Mouse (Mus musculus) hindlimb bud, embryonic 11.5 days (tissue): ENCODE measurements around the gene Rarres2.
A peak's percentile ranks its signal among the peaks of the same experiment; 100 is the strongest.
"Not testable (repeated sequence)": the region's sequence is repeated elsewhere in the genome, so short reads cannot be mapped to it uniquely, and the experiment has no call there.

Experiments
- DNase-seq: peaks from one replicate; pipeline ENCODE4 v3.0.0-alpha.2; 2012; ENCODE audit warnings: low read depth, low spot score; ENCODE audit errors: extremely low spot score

Gene Rarres2

DNA sequence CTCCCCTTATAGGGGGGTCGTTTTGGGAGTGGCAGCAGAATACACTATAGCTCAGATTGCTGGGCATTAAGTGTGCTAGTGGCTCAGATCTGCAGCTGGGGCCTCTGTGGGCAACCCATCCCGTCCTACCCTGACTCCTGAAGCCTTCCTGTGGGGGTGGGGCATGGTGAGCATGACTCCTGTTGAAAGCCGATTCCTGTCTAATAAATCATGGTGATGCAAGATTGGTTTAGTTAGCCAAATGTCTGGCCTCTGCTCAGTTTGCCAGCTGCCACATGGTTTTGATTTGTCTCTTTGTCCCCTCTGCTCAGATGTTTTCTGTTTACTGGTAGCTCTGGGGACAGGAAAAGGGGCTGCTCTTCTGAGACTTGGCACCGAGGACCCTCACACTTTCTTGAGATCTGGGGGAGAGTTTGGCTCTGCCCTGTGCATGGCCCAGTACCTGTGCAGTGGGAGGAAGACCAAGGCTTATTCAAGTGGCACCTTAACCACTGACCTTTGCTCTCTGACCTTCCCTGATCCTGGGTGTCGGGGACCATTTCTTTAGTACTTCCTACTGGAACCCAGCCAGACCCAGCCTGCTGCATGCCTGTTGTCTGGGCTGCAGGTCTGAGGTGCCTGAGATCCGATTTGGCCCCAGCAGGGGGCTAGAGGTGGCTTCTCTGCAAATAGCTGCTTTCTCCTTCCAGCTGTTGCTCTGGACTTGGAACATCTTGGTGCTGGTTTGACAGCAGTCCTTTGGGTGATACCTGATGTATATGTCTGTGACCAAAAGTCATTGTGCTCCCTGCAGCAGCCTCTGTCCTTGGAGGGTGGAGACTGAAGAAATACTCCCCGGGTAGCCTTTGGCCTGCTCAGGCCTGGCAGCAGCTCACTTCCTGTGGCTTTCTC, 30.8 kb downstream of the Rarres2 start:
- peak; percentile 92 for DNase-seq

DNA sequence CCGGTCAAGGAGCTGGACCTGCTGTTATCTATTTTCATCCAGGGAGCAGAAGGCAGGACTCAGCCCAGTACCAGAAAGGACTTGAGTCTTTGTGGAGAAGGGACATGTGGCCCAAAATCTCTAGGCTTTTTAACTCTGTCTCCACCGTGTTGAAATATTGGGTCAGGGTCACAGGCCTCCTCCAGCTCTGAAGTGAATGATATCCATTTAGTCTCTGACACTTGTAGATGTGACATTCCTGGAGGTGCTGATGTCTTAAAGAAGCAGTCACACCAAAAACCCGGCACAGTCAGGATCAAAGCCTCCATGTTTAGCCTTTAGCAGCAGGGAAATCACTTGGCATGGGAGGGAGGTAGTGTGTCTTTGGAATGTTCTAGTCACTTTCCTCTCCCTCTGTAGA, 31.9 kb downstream of the Rarres2 start:
- no peak for DNase-seq

- DNase-seq, result no peak
Measured at GRCm38 (mm10) chr6:48539860-48540259, 32.7 kb downstream of the Rarres2 start.

- peak; percentile 70 for DNase-seq
Measured at GRCm38 (mm10) chr6:48538841-48539737, 33.5 kb downstream of the Rarres2 start.

GRCm38 (mm10) chr6:48537105-48537954, 35.3 kb downstream of the Rarres2 start, which contains the start of gene Atp6v0e2:
Gene Atp6v0e2 (plus strand): TSS chr6:48537615.
- DNase-seq, result peak; percentile 50

GRCm38 (mm10) chr6:48536091-48536490, 36.5 kb downstream of the Rarres2 start:
- no peak for DNase-seq

GRCm38 (mm10) chr6:48534913-48535312, 37.7 kb downstream of the Rarres2 start:
- no peak for DNase-seq

DNA sequence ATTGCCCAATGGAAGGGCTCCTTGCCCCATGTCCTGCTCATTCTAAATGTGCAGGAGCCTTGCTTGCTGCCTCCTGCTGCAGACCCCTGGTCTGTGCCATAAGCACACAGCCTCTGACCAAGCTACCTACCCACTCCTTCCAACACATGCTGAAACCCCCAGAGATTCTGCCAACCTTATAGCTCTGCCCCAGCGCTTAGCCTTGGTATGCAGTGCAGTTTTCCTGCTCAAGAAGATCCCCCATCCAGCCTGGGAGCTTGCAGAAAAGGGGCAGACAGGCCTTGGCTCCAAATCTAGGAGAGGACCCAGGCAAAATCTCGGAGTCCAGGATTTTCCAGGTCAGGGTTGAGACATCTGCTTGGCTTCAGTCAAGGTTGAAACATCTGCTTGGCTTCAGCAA, 39.1 kb downstream of the Rarres2 start:
- DNase-seq, result no peak

DNA sequence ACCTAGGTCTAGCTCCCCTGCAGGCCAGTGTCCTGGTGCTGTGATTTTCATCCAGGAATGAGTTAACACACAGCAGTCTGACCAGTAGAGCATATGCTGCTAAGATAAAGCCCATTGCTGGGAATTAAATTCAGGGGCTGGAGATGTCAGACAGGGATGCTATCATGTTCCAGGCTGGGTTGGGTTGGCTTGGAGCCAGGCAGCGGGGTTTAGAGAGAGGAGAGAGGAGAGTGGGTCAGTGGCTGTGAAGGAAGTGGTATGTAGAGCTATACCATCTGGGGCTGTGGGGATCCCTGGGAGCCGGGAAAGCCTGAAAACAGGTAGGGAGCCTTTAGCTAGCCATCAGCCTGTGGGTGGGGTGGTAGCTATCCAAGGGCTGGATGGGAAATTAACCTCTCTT, 41.7 kb downstream of the Rarres2 start:
- DNase-seq, result no peak

GRCm38 (mm10) chr6:48529871-48530440, 42.6 kb downstream of the Rarres2 start:
- no peak for DNase-seq

DNA sequence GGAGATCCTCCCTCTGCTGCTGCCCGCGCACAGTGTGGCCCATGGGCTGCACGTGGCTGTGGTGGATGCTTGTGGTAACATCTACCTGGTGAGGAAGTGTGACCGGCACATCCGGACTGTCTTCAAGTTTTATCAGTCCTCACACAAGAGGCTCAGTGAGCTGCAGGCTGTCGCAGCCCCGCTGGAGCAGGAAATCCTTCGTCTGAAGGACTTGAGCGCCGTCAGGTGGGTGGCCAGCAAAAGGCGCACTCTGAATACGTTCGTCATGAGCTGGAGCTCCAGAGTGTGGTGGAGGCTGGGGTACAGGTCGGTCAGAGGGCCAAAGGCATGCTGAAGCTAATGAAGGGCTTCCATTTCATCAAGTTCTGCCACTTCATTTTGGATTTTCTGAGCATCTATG, 43.3 kb downstream of the Rarres2 start:
- DNase-seq, result no peak

GRCm38 (mm10) chr6:48527901-48528300, 44.7 kb downstream of the Rarres2 start:
- no peak for DNase-seq

- not testable (repeated sequence) for DNase-seq
Measured at GRCm38 (mm10) chr6:48524882-48525281, 47.7 kb downstream of the Rarres2 start.
